Mouse (Mus musculus): ENCODE data around the gene Cdk11b.
A peak's percentile ranks its signal among the peaks of the same experiment; 100 is the strongest.

Gene Cdk11b

DNA sequence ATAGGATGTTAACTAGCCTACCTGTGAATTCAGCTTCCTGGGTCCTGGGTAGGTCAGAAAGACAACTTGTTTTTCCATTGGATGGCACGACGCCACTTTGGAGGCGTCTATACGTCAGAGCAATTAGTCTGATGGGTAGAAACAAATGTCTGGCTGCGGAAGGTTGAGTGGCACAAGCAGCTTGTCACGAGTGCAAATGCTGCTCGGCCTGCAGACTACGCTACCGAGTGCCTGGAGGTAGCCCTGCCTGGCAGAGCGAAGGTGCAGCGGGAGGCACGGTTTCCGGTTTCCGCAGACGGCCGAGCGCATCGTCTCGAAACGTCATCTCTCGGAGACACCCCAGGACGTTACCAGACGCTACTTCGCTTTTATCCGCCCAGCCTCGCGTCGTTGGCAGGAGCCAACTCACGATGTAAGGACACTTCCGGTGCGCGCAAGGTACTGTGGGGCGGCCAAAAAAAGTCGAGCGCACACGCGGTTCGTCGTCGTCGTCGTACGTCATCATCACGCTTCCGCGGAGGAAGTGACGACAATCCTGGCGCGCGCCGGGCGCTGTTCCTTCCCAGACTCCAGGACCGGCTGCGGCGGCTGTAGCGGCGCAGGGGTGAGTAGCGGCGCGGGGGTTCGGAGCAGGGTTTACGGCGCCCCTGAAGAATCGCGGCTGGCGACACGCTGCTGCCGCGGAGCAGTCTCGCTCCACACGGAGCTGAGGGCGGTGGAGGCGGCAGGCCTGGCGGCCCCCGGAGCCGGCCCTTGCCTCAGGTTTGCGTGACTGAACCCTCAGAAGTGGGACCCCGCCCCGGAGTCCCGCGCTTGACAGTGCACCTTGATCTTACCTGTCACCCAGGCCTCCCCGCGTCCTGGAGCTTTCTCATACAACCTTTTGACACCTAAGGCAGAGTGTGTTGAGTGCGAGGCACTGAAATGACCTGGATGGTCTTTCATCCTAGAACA, at the start of gene Cdk11b:
TSS of gene Cdk11b (plus strand) at position 517 of the 954 bp plus-strand sequence.
- DNase-seq (ENCODE audit: low read depth, low spot score), result peak; percentile 98

DNA sequence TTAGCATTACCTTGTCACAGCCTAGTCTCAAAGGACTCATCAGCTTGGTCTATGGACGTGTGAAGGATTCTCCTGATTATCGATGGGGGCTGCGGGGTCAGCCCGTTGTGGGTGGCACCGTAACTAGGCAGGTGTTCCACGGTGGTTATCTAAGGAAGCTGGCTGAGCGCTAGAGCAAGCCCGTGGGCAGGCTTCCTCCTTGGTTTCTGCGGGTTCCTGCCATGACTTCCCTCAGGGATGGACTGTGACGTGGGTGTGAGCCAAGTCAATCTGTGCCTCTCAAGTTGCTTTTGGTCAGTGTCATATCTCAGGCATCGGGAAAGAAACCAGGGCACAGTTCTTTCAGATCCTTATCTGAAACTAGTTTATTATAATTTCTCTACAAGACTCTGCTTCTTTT, 49.7 kb upstream of the Cdk11b start:
- no peak for DNase-seq (ENCODE audit: low read depth, low spot score)

- DNase-seq (ENCODE audit: low read depth, low spot score), result no peak
Observed at GRCm38 (mm10) chr4:155575521-155575920, 49.1 kb upstream of the Cdk11b start.

DNA sequence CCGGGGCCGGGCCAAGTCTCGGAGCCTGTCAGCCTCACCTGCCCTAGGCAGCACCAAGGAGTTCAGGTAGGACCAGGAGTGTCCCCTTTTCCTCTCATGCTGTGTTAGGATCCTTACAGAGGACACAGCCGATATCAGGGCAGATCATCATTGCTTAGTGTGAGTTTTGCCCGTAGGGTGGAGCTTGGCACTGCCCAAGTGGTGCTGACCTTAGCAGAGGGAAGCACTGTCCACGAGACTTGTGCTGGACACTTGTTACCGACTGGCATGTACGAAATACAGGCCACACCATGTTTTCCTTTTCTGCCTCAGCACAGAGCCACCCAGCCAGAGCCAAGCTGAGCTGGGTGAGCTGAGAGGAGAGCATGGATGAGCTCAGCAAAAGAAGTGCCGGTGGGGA, 47.5 kb upstream of the Cdk11b start:
- DNase-seq (ENCODE audit: low read depth, low spot score), result no peak

DNA sequence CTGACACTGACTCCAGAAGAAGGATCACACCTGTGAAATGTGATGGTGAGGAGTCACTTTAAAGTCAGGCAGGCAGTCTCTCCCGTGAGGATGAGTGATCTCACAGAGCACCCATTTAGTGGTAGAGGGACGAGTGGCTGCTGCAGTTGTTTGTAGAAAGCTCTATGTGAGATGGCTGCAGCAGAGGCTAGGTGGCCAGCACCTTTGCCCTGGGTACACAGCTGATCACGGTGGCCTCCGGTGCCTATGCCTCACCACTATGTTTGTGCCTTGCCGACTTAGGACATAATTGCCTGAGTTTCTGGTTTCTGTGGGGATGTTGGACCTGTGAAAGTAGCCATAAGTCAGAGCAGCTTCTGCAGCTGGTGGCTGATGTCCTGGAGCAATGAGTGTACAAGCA, 46.9 kb upstream of the Cdk11b start:
- DNase-seq (ENCODE audit: low read depth, low spot score), result no peak

DNA sequence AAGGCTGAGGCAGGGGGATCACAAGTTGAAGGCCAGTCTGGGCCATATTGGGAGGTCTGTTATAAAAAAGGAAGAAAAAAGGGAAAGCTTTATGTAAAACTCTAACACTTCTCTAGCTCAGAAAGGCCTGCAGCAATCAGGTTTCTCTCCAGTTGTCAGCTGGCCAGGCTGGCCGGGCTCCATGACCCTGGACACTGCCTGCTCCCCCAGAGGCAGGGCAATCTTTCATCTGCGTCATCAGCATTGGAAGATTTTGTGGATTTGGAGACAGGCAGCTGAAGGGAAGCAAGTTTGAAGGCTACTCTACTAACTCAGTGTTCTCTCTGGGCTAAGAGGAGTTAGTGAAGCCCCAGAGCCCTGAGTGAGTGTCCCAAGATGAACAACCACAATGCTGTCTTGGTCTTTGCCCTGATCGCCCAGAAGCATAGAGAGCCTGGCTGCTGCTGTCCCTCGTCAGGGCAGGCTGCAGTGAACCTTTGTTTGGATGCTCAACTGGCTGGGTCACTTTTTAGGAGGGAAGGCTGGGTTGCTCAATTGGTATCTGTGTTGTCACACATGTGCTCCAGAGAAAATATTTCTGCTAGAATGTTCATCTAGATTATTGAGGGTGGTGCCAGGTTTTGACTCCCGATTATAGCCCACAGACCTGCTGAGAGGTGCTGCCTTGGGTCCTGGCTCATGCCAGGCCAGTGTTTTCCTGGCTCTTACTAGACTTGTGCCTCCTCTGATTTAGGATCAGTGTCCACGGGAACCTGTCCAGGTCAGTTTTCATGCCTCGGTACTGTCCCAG, 46.1 kb upstream of the Cdk11b start:
- DNase-seq (ENCODE audit: low read depth, low spot score), result no peak

GRCm38 (mm10) chr4:155580420-155580819, 44.2 kb upstream of the Cdk11b start:
- DNase-seq (ENCODE audit: low read depth, low spot score), result no peak

GRCm38 (mm10) chr4:155582279-155582905, 42.3 kb upstream of the Cdk11b start:
- DNase-seq (ENCODE audit: low read depth, low spot score), result no peak

DNA sequence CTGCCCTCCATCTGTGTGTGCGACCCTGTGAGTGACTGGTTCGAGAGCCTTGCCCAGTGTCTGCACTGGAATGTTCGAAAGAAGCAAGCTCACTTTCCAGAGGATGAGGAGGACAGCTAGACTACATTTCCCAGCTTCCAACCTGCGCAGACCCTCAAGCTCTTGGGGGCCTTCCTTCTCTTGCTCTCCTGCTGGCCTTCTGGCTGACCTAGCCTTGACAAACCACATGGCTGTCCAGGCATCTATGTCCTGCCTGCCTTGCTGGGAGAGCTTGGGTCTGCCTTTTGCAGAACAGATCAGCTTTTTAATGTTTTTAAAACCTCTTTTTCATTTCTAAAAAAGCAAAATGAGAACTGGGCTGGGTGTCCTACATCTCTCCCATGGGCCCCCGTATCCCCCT, 35.3 kb upstream of the Cdk11b start:
- DNase-seq (ENCODE audit: low read depth, low spot score), result no peak

DNA sequence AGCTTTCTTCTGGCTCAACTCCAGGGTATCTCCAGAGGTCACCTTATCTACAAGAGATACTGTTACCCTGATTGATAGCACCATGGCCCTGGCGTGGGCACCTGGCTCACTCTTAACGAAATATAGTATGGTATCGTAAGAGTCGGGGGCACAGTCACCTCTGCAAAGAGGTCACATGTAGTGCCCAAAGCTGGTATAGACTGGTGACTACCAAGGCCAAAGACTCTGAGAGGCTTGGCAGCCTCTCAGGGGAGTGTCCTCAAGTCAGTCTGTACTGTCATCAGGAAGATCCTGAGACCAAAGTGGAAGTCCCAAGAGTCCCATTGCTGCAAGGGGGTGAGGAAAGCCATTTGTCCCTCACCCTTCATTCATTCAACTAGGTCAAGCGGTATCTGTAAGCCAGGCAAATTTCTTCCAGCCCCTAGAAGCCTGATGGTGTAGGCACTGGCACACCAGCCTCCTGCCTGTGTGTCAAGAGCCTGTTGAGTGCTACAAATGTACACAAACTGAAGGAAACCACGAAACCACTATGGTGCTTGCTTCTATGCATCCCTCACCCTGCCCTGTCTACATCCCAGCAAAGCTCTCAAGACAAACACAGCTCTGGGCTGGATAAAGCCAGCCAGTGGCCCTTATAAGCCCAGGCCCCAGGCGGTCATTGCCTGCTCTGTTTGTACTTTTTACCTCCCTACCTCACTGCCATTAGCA, 33.5 kb upstream of the Cdk11b start:
- DNase-seq (ENCODE audit: low read depth, low spot score), result no peak

DNA sequence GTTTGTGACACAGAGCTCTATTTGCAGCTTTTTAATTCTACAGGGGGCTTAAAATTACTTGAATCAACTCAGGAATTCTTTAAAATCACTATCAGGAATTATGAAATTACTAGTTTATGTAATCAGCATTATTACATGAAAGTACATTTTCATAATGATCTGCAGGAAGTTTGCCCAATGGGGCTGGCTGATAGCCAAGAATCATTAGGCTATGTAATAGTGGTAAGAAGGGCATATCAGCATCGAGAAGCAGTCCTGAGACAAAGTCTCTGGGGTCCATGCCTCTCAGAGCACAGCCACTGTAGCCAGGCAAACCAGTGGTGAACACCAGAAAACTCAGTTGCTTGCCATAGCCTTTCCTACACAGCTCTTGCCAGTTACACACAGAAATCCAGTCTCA, 30.9 kb upstream of the Cdk11b start:
- no peak for DNase-seq (ENCODE audit: low read depth, low spot score)

DNA sequence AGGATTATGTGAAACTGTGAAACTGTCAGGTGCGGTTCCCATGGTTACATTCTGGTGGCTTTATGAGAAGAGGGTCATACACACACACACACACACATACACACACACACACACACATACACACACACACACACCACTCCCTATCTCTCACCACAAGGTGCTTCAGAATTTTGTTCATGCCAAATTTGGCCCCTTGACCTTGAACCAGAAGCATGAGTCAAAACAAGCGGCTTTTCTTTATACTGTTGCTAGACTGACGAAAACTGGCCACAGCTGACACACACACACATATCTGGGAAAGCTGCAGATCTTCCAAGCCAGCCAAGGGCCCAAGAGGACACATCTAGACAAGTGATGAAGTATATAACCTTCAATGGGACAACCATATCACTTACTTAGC, 28.9 kb upstream of the Cdk11b start:
- DNase-seq (ENCODE audit: low read depth, low spot score), result no peak

DNA sequence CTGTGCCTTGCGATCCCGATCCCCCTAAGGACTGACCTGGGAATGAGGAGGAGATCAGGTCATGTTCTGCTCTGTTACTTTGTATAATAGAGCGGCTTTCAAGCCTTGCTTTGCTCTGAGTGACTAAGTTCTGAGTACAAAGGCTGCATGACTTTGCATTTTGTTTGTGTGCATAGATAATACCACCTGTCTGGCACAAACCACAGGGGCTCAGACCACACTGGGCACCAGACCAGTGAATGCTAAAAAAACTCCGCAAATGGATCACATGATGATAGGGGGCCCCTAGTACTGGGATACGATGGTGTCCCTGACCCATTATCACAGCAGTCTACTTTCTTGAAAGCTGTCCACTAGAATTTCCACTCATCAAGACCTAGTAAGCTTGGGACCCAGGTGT, 28.0 kb upstream of the Cdk11b start:
- no peak for DNase-seq (ENCODE audit: low read depth, low spot score)

- no peak for DNase-seq (ENCODE audit: low read depth, low spot score)
Observed at GRCm38 (mm10) chr4:155598536-155598935, 26.1 kb upstream of the Cdk11b start.

DNA sequence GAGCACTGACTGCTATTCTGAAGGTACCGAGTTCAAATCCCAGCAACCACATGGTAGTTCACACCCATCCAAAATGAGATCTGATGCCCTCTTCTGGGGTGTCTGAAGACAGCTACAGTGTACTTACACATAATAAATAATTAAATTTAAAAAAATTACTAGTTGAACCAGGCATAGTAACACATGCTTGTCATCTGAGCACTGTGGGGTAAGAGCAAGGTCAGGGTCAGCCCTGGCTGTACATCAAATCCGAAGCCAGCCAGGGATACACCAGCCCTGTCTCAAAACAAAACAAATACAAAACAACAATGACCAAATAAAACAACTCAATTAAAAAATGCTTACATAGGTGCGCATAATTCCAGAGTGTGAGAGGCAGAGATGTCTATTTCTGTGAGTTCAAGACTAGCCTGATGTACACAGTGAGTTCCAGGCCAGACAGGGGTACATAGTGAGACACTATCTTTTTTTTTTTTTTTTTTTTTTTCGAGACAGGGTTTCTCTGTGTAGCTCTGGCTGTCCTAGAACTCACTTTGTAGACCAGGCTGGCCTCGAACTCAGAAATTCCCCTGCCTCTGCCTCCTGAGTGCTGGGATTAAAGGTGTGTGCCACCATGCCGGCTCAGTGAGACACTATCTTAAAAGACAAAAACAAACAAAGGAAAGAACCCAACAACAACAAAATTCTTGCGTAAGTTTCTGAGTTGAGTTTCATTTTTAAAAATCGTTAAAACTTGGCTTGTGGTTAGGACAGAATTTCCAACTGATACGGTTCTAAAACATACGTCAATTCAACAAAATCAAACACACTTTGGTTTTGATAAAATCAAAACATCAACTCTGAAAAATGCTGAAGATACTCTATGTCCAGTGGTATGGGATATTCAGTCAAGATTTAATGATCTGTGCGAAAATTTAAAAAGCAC, 24.5 kb upstream of the Cdk11b start:
- DNase-seq (ENCODE audit: low read depth, low spot score), result no peak

GRCm38 (mm10) chr4:155601091-155601996, 23.3 kb upstream of the Cdk11b start, which contains the start of gene Slc35e2:
Slc35e2 (plus strand) TSS chr4:155601416.
- peak; percentile 81 for DNase-seq (ENCODE audit: low read depth, low spot score)

GRCm38 (mm10) chr4:155601997-155602456, 22.6 kb upstream of the Cdk11b start:
- no peak for DNase-seq (ENCODE audit: low read depth, low spot score)

- no peak for DNase-seq (ENCODE audit: low read depth, low spot score)
Observed at GRCm38 (mm10) chr4:155602753-155603152, 21.9 kb upstream of the Cdk11b start.

- no peak for DNase-seq (ENCODE audit: low read depth, low spot score)
Observed at GRCm38 (mm10) chr4:155603801-155604200, 20.9 kb upstream of the Cdk11b start.

Measured in WW6 (cell line).